Mouse (Mus musculus): ENCODE data around the gene Sri. TPM values are rescaled to one million over a fixed set of nuclear protein-coding genes. Genes with fewer than 3 reads are reported as not detected.

Sri gene
- polyA plus RNA-seq, 1 experiment: 118 TPM

GRCm38 (mm10) chr5:8053827-8054226 lies 7.9 kb downstream of the Sri start:
- WGBS: 79% methylated on average over 4 of the region's 4 CpGs
- no peaks in the 10 kb centered on the region for H3K27me3 ChIP-seq (ENCODE audit: control insufficient read depth, insufficient read depth, low read length)
- TF ChIP-seq POLR2A (IDR thresholded peaks at IDR 0.05; ENCODE audit: low read depth, low read length): no peak
- no peaks in the 10 kb centered on the region; the same call in 1 of the 2 replicates for H3K4me1 ChIP-seq (ENCODE audit: control insufficient read depth, insufficient read depth, insufficient read length)
- H3K27ac ChIP-seq (ENCODE audit: insufficient read depth, low read length): no peak overlapping the region
- DNase-seq (ENCODE audit: low read depth in 1 of 2, low spot score in 2 of 2): no peak
- no peak overlapping the region for H3K4me3 ChIP-seq (ENCODE audit: extremely low read depth, insufficient read depth, insufficient read length)
- H3K36me3 ChIP-seq (ENCODE audit: control insufficient read depth, insufficient read depth, low read length): no peaks in the 10 kb centered on the region

DNA sequence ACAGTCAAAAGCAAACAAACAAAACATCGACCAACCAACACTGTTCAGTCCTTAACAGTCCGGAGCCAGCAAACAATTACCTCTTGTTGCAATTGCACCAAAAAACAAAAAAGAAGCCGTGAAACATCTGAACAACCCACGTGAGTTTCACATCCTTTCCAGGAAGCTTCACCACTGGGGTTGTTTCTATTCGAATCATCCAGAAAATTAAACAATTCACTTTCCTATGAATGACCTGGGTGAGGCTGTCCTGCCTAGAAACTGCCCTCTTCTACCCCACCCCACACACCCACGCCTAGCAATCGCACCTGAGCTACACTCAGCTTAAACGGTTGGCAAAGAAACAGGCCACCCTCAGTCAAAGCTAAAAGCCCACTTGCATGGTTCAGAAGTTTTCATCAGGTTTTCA lies 9.8 kb downstream of the Sri start:
- peak; percentile 12 to 25 for DNase-seq (ENCODE audit: low read depth in 1 of 2, low spot score in 2 of 2)
- peak overlapping the region; percentile 100 for H3K27ac ChIP-seq (ENCODE audit: insufficient read depth, low read length)
- WGBS: 4% methylated on average over 8 of the region's 8 CpGs
- no peaks in the 10 kb centered on the region for H3K27me3 ChIP-seq (ENCODE audit: control insufficient read depth, insufficient read depth, low read length)
- H3K36me3 ChIP-seq (ENCODE audit: control insufficient read depth, insufficient read depth, low read length): peaks cover 9% of the 10 kb centered on the region
- TF ChIP-seq POLR2A (IDR thresholded peaks at IDR 0.05; ENCODE audit: low read depth, low read length): no peak
- TF ChIP-seq CTCF (IDR thresholded peaks at IDR 0.05; ENCODE audit: extremely low read depth, insufficient read depth, insufficient read length, insufficient replicate concordance): no peak
- H3K4me3 ChIP-seq (ENCODE audit: extremely low read depth, insufficient read depth, insufficient read length): peak overlapping the region; percentile 92
- no peaks in the 10 kb centered on the region; the same call in 1 of the 2 replicates for H3K4me1 ChIP-seq (ENCODE audit: control insufficient read depth, insufficient read depth, insufficient read length)

DNA sequence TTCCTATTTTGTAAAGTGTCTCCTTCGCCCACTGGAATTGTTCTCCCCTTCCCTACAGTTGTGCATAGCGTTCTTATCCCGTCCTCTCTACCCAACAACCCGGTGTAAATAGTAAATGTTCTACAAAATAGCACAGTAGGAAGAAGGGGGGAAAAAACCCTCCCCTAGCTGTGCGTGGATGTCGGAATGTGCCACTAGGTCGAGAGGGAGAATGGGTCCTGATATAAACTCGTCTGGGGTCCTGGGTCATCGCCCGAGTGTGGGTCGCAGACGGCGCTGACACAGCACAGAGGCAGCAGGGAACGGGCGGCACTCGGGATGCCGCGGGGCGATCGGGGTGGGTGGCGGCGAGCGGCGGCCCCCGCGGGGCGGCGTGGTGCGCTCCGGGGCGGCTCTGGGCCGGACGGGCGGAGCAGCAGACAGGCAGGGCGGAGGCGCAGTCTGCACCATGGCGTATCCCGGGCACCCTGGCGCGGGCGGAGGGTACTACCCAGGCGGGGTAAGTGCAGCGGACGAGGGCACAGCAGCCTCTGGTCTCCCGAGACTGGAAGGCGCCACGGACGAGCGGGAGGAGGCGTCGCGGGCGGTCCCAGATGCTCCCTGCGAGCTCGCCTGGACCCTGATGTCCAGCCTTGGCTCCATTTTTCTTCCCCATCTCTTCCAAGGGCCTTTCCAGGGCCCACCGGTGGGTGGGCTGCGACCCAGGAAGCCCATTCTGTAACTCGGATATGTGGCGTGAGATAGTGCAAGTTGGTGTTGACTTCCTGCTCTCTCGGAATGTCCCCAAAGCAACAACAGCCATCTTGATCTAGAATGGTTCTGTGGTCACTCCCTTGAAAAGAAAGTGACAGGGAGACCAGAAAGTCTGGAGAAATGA lies 10.5 kb downstream of the Sri start:
- 1% methylated on average over 60 of the region's 60 CpGs for WGBS
- peak; percentile 89 for TF ChIP-seq POLR2A (IDR thresholded peaks at IDR 0.05; ENCODE audit: low read depth, low read length)
- TF ChIP-seq CTCF (IDR thresholded peaks at IDR 0.05; ENCODE audit: extremely low read depth, insufficient read depth, insufficient read length, insufficient replicate concordance): peak; percentile 32; the same call in 1 of the 2 replicates
- peak overlapping the region; percentile 92 for H3K4me3 ChIP-seq (ENCODE audit: extremely low read depth, insufficient read depth, insufficient read length)
- DNase-seq (ENCODE audit: low read depth in 1 of 2, low spot score in 2 of 2): peak; percentile 57 to 84
- peaks cover 9% of the 10 kb centered on the region for H3K36me3 ChIP-seq (ENCODE audit: control insufficient read depth, insufficient read depth, low read length)
- no peaks in the 10 kb centered on the region; the same call in 1 of the 2 replicates for H3K4me1 ChIP-seq (ENCODE audit: control insufficient read depth, insufficient read depth, insufficient read length)
- H3K27me3 ChIP-seq (ENCODE audit: control insufficient read depth, insufficient read depth, low read length): no peaks in the 10 kb centered on the region
- peak overlapping the region; percentile 100 for H3K27ac ChIP-seq (ENCODE audit: insufficient read depth, low read length)

- 19% methylated on average over 5 of the region's 5 CpGs for WGBS
- no peak for DNase-seq (ENCODE audit: low read depth in 1 of 2, low spot score in 2 of 2)
Observed at GRCm38 (mm10) chr5:8057018-8057323, 11.1 kb downstream of the Sri start.

GRCm38 (mm10) chr5:8058056-8058455 lies 12.2 kb downstream of the Sri start:
- H3K4me1 ChIP-seq (ENCODE audit: control insufficient read depth, insufficient read depth, insufficient read length): no peaks in the 10 kb centered on the region; the same call in 1 of the 2 replicates
- no peak overlapping the region for H3K4me3 ChIP-seq (ENCODE audit: extremely low read depth, insufficient read depth, insufficient read length)
- WGBS: 93% methylated on average over 7 of the region's 7 CpGs
- TF ChIP-seq POLR2A (IDR thresholded peaks at IDR 0.05; ENCODE audit: low read depth, low read length): no peak
- TF ChIP-seq CTCF (IDR thresholded peaks at IDR 0.05; ENCODE audit: extremely low read depth, insufficient read depth, insufficient read length, insufficient replicate concordance): no peak
- H3K36me3 ChIP-seq (ENCODE audit: control insufficient read depth, insufficient read depth, low read length): peaks cover 12% of the 10 kb centered on the region
- no peaks in the 10 kb centered on the region for H3K27me3 ChIP-seq (ENCODE audit: control insufficient read depth, insufficient read depth, low read length)
- no peak overlapping the region for H3K27ac ChIP-seq (ENCODE audit: insufficient read depth, low read length)
- DNase-seq (ENCODE audit: low read depth in 1 of 2, low spot score in 2 of 2): no peak

More at GRCm38 (mm10) chr5:8057018-8057323, 11.1 kb downstream of the Sri start:
- Histone ChIP-seq H3K27ac (ENCODE audit: insufficient read depth, low read length) (peak overlapping the region; percentile 100), H3K4me1 (ENCODE audit: control insufficient read depth, insufficient read depth, insufficient read length) (no peaks in the 10 kb centered on the region; the same call in 1 of the 2 replicates), H3K4me3 (ENCODE audit: extremely low read depth, insufficient read depth, insufficient read length) (peak overlapping the region; percentile 92), H3K36me3 (ENCODE audit: control insufficient read depth, insufficient read depth, low read length) (peaks cover 12% of the 10 kb centered on the region), H3K27me3 (ENCODE audit: control insufficient read depth, insufficient read depth, low read length) (no peaks in the 10 kb centered on the region)
- no peak for TF ChIP-seq POLR2A (IDR thresholded peaks at IDR 0.05; ENCODE audit: low read depth, low read length)
- TF ChIP-seq CTCF (IDR thresholded peaks at IDR 0.05; ENCODE audit: extremely low read depth, insufficient read depth, insufficient read length, insufficient replicate concordance): no peak

- Histone ChIP-seq H3K4me3 (ENCODE audit: extremely low read depth, insufficient read depth, insufficient read length) (no peak overlapping the region), H3K27ac (ENCODE audit: insufficient read depth, low read length) (no peak overlapping the region), H3K4me1 (ENCODE audit: control insufficient read depth, insufficient read depth, insufficient read length) (no peaks in the 10 kb centered on the region), H3K36me3 (ENCODE audit: control insufficient read depth, insufficient read depth, low read length) (peaks cover 30% of the 10 kb centered on the region), H3K27me3 (ENCODE audit: control insufficient read depth, insufficient read depth, low read length) (no peaks in the 10 kb centered on the region)
- no peak for DNase-seq (ENCODE audit: low read depth in 1 of 2, low spot score in 2 of 2)
- TF ChIP-seq CTCF (IDR thresholded peaks at IDR 0.05; ENCODE audit: extremely low read depth, insufficient read depth, insufficient read length, insufficient replicate concordance): no peak
- TF ChIP-seq POLR2A (IDR thresholded peaks at IDR 0.05; ENCODE audit: low read depth, low read length): no peak
- WGBS: 100% methylated on average over 2 of the region's 2 CpGs
Observed at GRCm38 (mm10) chr5:8062469-8062868, 16.6 kb downstream of the Sri start.

GRCm38 (mm10) chr5:8063207-8063606 lies 17.3 kb downstream of the Sri start:
- no peak for DNase-seq (ENCODE audit: low read depth in 1 of 2, low spot score in 2 of 2)
- TF ChIP-seq POLR2A (IDR thresholded peaks at IDR 0.05; ENCODE audit: low read depth, low read length) (no peak), CTCF (IDR thresholded peaks at IDR 0.05; ENCODE audit: extremely low read depth, insufficient read depth, insufficient read length, insufficient replicate concordance) (no peak)
- Histone ChIP-seq H3K4me1 (ENCODE audit: control insufficient read depth, insufficient read depth, insufficient read length) (no peaks in the 10 kb centered on the region), H3K36me3 (ENCODE audit: control insufficient read depth, insufficient read depth, low read length) (peaks cover 34% of the 10 kb centered on the region), H3K27me3 (ENCODE audit: control insufficient read depth, insufficient read depth, low read length) (no peaks in the 10 kb centered on the region), H3K4me3 (ENCODE audit: extremely low read depth, insufficient read depth, insufficient read length) (no peak overlapping the region), H3K27ac (ENCODE audit: insufficient read depth, low read length) (no peak overlapping the region)
- WGBS: 85% methylated on average over 6 of the region's 6 CpGs
